Mouse (Mus musculus): ENCODE data around the gene Bptf. TPM values are rescaled to one million over a fixed set of nuclear protein-coding genes. Genes with fewer than 3 reads are reported as not detected.
A peak's percentile ranks its signal among the peaks of the same experiment; 100 is the strongest.

Gene Bptf
- polyA plus RNA-seq, 1 experiment from 2014 or later, result 23.9 TPM

- H3K27ac ChIP-seq (ENCODE audit: low read depth, low read length), result no peak overlapping the region
- H3K4me1 ChIP-seq (ENCODE audit: control insufficient read depth, insufficient read depth, low read depth, low read length), result peaks cover 7% of the 10 kb centered on the region
These were observed 24.2 kb downstream of the Bptf start for GRCm38 (mm10) chr11:107107725-107108078.

GRCm38 (mm10) chr11:107106978-107107724, 24.8 kb downstream of the Bptf start:
- no peak overlapping the region for H3K4me3 ChIP-seq (ENCODE audit: low read length)
- peak overlapping the region; percentile 27; the same call in 1 of the 2 replicates for H3K9ac ChIP-seq (ENCODE audit: low read depth, low read length)
- H3K27me3 ChIP-seq (replicated peaks; ENCODE audit: control insufficient read depth, insufficient read depth, low read length), result no peaks in the 10 kb centered on the region
- peaks cover 12% of the 10 kb centered on the region for H3K4me1 ChIP-seq (ENCODE audit: control insufficient read depth, insufficient read depth, low read depth, low read length)
- 67% methylated on average over 12 of the region's 12 CpGs for WGBS
- H3K4me2 ChIP-seq (ENCODE audit: low read length), result no peak overlapping the region
- H3K9me3 ChIP-seq (ENCODE audit: control insufficient read depth, low read length), result no peaks in the 10 kb centered on the region
- H3K27ac ChIP-seq (ENCODE audit: low read depth, low read length), result no peak overlapping the region
- H3K36me3 ChIP-seq (ENCODE audit: control insufficient read depth, insufficient read depth, low read length), result peaks cover 4% of the 10 kb centered on the region
- ATAC-seq, result no peak

More at GRCm38 (mm10) chr11:107107725-107108078, 24.2 kb downstream of the Bptf start:
- no peak for ATAC-seq
- no peak overlapping the region for H3K4me2 ChIP-seq (ENCODE audit: low read length)
- H3K9ac ChIP-seq (ENCODE audit: low read depth, low read length), result no peak overlapping the region
- 71% methylated on average over 4 of the region's 4 CpGs for WGBS
- no peaks in the 10 kb centered on the region for H3K27me3 ChIP-seq (replicated peaks; ENCODE audit: control insufficient read depth, insufficient read depth, low read length)
- H3K9me3 ChIP-seq (ENCODE audit: control insufficient read depth, low read length), result no peaks in the 10 kb centered on the region
- no peak overlapping the region for H3K4me3 ChIP-seq (ENCODE audit: low read length)
- peaks cover 4% of the 10 kb centered on the region for H3K36me3 ChIP-seq (ENCODE audit: control insufficient read depth, insufficient read depth, low read length)

GRCm38 (mm10) chr11:107106461-107106860, 25.5 kb downstream of the Bptf start:
- H3K27me3 ChIP-seq (replicated peaks; ENCODE audit: control insufficient read depth, insufficient read depth, low read length), result no peaks in the 10 kb centered on the region
- H3K27ac ChIP-seq (ENCODE audit: low read depth, low read length), result no peak overlapping the region
- no peak for ATAC-seq
- H3K9me3 ChIP-seq (ENCODE audit: control insufficient read depth, low read length), result no peaks in the 10 kb centered on the region
- no peak overlapping the region for H3K4me3 ChIP-seq (ENCODE audit: low read length)
- peaks cover 4% of the 10 kb centered on the region for H3K36me3 ChIP-seq (ENCODE audit: control insufficient read depth, insufficient read depth, low read length)
- peaks cover 15% of the 10 kb centered on the region for H3K4me1 ChIP-seq (ENCODE audit: control insufficient read depth, insufficient read depth, low read depth, low read length)
- 92% methylated on average over 8 of the region's 8 CpGs for WGBS
- H3K9ac ChIP-seq (ENCODE audit: low read depth, low read length), result no peak overlapping the region
- H3K4me2 ChIP-seq (ENCODE audit: low read length), result no peak overlapping the region

GRCm38 (mm10) chr11:107105227-107105626, 26.7 kb downstream of the Bptf start:
- Histone ChIP-seq H3K4me2 (ENCODE audit: low read length) (no peak overlapping the region), H3K9me3 (ENCODE audit: control insufficient read depth, low read length) (no peaks in the 10 kb centered on the region)
- ATAC-seq, result no peak

GRCm38 (mm10) chr11:107103736-107104135, 28.2 kb downstream of the Bptf start:
- H3K9ac ChIP-seq (ENCODE audit: low read depth, low read length), result no peak overlapping the region
- peaks cover 15% of the 10 kb centered on the region for H3K4me1 ChIP-seq (ENCODE audit: control insufficient read depth, insufficient read depth, low read depth, low read length)
- H3K4me2 ChIP-seq (ENCODE audit: low read length), result no peak overlapping the region
- ATAC-seq, result no peak
- no peak overlapping the region for H3K4me3 ChIP-seq (ENCODE audit: low read length)
- H3K27ac ChIP-seq (ENCODE audit: low read depth, low read length), result no peak overlapping the region
- no peaks in the 10 kb centered on the region for H3K9me3 ChIP-seq (ENCODE audit: control insufficient read depth, low read length)
- H3K27me3 ChIP-seq (replicated peaks; ENCODE audit: control insufficient read depth, insufficient read depth, low read length), result no peaks in the 10 kb centered on the region
- WGBS, result 90% methylated on average over 2 of the region's 2 CpGs
- H3K36me3 ChIP-seq (ENCODE audit: control insufficient read depth, insufficient read depth, low read length), result peaks cover 3% of the 10 kb centered on the region

More at GRCm38 (mm10) chr11:107105227-107105626, 26.7 kb downstream of the Bptf start:
- whole genome bisulfite sequencing, result 50% methylated on average over 5 of the region's 5 CpGs
- H3K36me3 ChIP-seq (ENCODE audit: control insufficient read depth, insufficient read depth, low read length), result no peaks in the 10 kb centered on the region
- no peak overlapping the region for H3K27ac ChIP-seq (ENCODE audit: low read depth, low read length)
- H3K9ac ChIP-seq (ENCODE audit: low read depth, low read length), result no peak overlapping the region
- peaks cover 15% of the 10 kb centered on the region for H3K4me1 ChIP-seq (ENCODE audit: control insufficient read depth, insufficient read depth, low read depth, low read length)
- no peak overlapping the region for H3K4me3 ChIP-seq (ENCODE audit: low read length)
- H3K27me3 ChIP-seq (replicated peaks; ENCODE audit: control insufficient read depth, insufficient read depth, low read length), result no peaks in the 10 kb centered on the region

GRCm38 (mm10) chr11:107103224-107103589, 28.7 kb downstream of the Bptf start:
- no peaks in the 10 kb centered on the region for H3K9me3 ChIP-seq (ENCODE audit: control insufficient read depth, low read length)
- peaks cover 15% of the 10 kb centered on the region for H3K4me1 ChIP-seq (ENCODE audit: control insufficient read depth, insufficient read depth, low read depth, low read length)
- no peak for ATAC-seq
- 72% methylated on average over 2 of the region's 2 CpGs for WGBS
- no peak overlapping the region for H3K4me2 ChIP-seq (ENCODE audit: low read length)
- peaks cover 3% of the 10 kb centered on the region for H3K36me3 ChIP-seq (ENCODE audit: control insufficient read depth, insufficient read depth, low read length)
- no peak overlapping the region for H3K9ac ChIP-seq (ENCODE audit: low read depth, low read length)
- no peak overlapping the region for H3K27ac ChIP-seq (ENCODE audit: low read depth, low read length)
- no peaks in the 10 kb centered on the region for H3K27me3 ChIP-seq (replicated peaks; ENCODE audit: control insufficient read depth, insufficient read depth, low read length)
- H3K4me3 ChIP-seq (ENCODE audit: low read length), result no peak overlapping the region

DNA sequence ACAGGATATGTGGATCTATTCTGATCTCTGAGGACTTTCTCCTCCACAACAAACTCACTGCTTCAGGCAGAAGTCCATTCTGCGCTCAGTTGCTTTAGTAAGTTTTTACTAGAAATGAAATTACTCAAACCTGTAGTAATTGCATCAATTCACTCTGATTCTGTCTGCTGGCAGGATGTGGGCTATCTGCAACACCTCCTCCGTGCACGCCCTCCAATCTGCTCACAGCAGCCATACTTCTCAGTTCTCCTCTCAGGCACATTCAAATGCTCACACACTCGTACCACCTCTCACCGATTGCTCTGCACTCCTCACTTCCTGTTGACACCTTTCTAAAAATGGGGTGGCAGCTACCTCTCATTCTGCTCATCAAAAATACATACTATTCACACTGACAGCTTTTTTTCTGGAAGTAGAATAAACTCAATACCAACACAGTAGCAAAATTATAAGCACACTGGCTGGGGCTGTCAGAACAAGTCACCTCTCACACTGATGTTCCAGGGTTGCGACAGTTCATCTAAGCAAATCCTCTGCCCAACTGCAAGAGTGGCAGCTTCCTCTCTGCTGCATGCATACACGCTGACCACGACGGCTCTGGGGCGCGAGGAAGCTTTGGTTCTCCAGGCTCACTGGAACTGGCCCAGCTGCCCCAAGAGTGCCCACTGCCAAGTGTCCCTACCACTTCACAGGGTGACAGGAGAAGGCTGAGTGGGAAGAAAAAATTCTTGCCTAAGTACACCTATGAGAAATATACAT, 29.3 kb downstream of the Bptf start:
- H3K4me1 ChIP-seq (ENCODE audit: control insufficient read depth, insufficient read depth, low read depth, low read length), result peaks cover 15% of the 10 kb centered on the region
- no peak for ATAC-seq
- no peak overlapping the region for H3K4me2 ChIP-seq (ENCODE audit: low read length)
- no peak overlapping the region for H3K9ac ChIP-seq (ENCODE audit: low read depth, low read length)
- no peaks in the 10 kb centered on the region for H3K9me3 ChIP-seq (ENCODE audit: control insufficient read depth, low read length)
- no peak overlapping the region for H3K27ac ChIP-seq (ENCODE audit: low read depth, low read length)
- no peak overlapping the region for H3K4me3 ChIP-seq (ENCODE audit: low read length)
- WGBS, result 81% methylated on average over 11 of the region's 11 CpGs
- H3K27me3 ChIP-seq (replicated peaks; ENCODE audit: control insufficient read depth, insufficient read depth, low read length), result no peaks in the 10 kb centered on the region
- H3K36me3 ChIP-seq (ENCODE audit: control insufficient read depth, insufficient read depth, low read length), result peaks cover 7% of the 10 kb centered on the region

GRCm38 (mm10) chr11:107096973-107097372, 35.0 kb downstream of the Bptf start:
- Histone ChIP-seq H3K4me2 (ENCODE audit: low read length) (no peak overlapping the region), H3K4me1 (ENCODE audit: control insufficient read depth, insufficient read depth, low read depth, low read length) (peaks cover 3% of the 10 kb centered on the region; the same call in 1 of the 2 replicates), H3K4me3 (ENCODE audit: low read length) (no peak overlapping the region), H3K27me3 (replicated peaks; ENCODE audit: control insufficient read depth, insufficient read depth, low read length) (no peaks in the 10 kb centered on the region), H3K27ac (ENCODE audit: low read depth, low read length) (no peak overlapping the region), H3K9me3 (ENCODE audit: control insufficient read depth, low read length) (no peaks in the 10 kb centered on the region), H3K9ac (ENCODE audit: low read depth, low read length) (no peak overlapping the region), H3K36me3 (ENCODE audit: control insufficient read depth, insufficient read depth, low read length) (peaks cover 14% of the 10 kb centered on the region)
- no peak for ATAC-seq
- WGBS, result 92% methylated on average over 5 of the region's 5 CpGs

GRCm38 (mm10) chr11:107093871-107094270, 38.1 kb downstream of the Bptf start:
- no peaks in the 10 kb centered on the region for H3K27me3 ChIP-seq (replicated peaks; ENCODE audit: control insufficient read depth, insufficient read depth, low read length)
- no peaks in the 10 kb centered on the region for H3K4me1 ChIP-seq (ENCODE audit: control insufficient read depth, insufficient read depth, low read depth, low read length)
- H3K27ac ChIP-seq (ENCODE audit: low read depth, low read length), result no peak overlapping the region
- no peak overlapping the region for H3K4me2 ChIP-seq (ENCODE audit: low read length)
- no peak overlapping the region for H3K4me3 ChIP-seq (ENCODE audit: low read length)
- no peaks in the 10 kb centered on the region for H3K9me3 ChIP-seq (ENCODE audit: control insufficient read depth, low read length)
- WGBS, result 83% methylated on average over 7 of the region's 7 CpGs
- H3K36me3 ChIP-seq (ENCODE audit: control insufficient read depth, insufficient read depth, low read length), result peaks cover 11% of the 10 kb centered on the region
- ATAC-seq, result no peak; the same call in 1 of the 2 replicates
- no peak overlapping the region for H3K9ac ChIP-seq (ENCODE audit: low read depth, low read length)
